Mouse (Mus musculus): ENCODE measurements around the gene Olfr918. TPM values are rescaled to one million over a fixed set of nuclear protein-coding genes. Genes with fewer than 3 reads are reported as not detected.

The Olfr918 gene
- total and polyA plus RNA-seq, 2 experiments from 2014 or later, result not detected

DNA sequence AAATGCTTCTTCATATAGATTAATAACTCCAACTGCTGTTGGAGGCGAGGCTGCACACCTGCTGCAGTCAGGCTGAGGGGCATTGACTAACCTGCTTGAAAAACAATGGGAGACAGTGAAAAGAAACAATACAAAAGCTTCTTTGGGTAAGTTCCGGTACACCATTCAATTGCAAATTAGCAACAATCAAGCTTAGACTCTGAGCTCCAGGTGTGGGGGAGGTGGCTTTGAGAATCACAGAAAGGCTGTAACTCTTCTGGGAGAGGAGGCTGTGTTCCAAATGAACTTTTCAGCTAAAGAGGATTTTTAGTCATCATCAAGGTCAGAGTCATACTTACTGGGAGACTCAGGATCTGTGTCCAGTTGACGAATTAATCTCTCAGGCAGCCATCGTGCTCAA is 42.0 kb downstream of the Olfr918 start:
- DNase-seq (no peak), ATAC-seq (no peak)
- Histone ChIP-seq H3K4me2 (ENCODE audit: low read depth) (no peak overlapping the region), H3K27ac (ENCODE audit: low read depth, low read length) (no peak overlapping the region), H3K36me3 (ENCODE audit: insufficient read depth) (no peaks in the 10 kb centered on the region), H3K9ac (no peak overlapping the region), H3K27me3 (ENCODE audit: insufficient read depth, low read length) (no peaks in the 10 kb centered on the region), H3K4me1 (ENCODE audit: insufficient read depth) (no peaks in the 10 kb centered on the region), H3K4me3 (ENCODE audit: low read depth, low read length) (no peak overlapping the region), H3K9me3 (ENCODE audit: low read length) (no peaks in the 10 kb centered on the region)
- TF ChIP-seq CTCF (IDR thresholded peaks at IDR 0.05; ENCODE audit: low read depth), result no peak
- WGBS, result 70% methylated on average over 4 of the region's 4 CpGs

Other genes with a start within 250 kb of the Olfr918 start
- gene Olfr901, start 245.1 kb downstream of the Olfr918 start, total RNA-seq (2014; rRNA removed), result not detected in 2 replicates
- not detected in 2 replicates for gene Olfr901, start 245.1 kb downstream of the Olfr918 start, polyA plus RNA-seq (2015; fragmentation: Nextera tagmentation; extraction: Ambion mirVana)
- gene Olfr902, start 226.9 kb downstream of the Olfr918 start, total RNA-seq (2014; rRNA removed), result not detected in 2 replicates
- gene Olfr902, start 226.9 kb downstream of the Olfr918 start, polyA plus RNA-seq (2015; fragmentation: Nextera tagmentation; extraction: Ambion mirVana), result not detected in 2 replicates
- not detected in 2 replicates for gene Olfr904, start 211.5 kb downstream of the Olfr918 start, total RNA-seq (2014; rRNA removed)
- not detected in 2 replicates for gene Olfr904, start 211.5 kb downstream of the Olfr918 start, polyA plus RNA-seq (2015; fragmentation: Nextera tagmentation; extraction: Ambion mirVana)
- gene Olfr905, start 203.5 kb downstream of the Olfr918 start, total RNA-seq (2014; rRNA removed), result not detected in 2 replicates
- gene Olfr905, start 203.5 kb downstream of the Olfr918 start, polyA plus RNA-seq (2015; fragmentation: Nextera tagmentation; extraction: Ambion mirVana), result not detected in 2 replicates
- not detected in 2 replicates for gene Olfr906, start 187.5 kb downstream of the Olfr918 start, total RNA-seq (2014; rRNA removed)
- gene Olfr906, start 187.5 kb downstream of the Olfr918 start, polyA plus RNA-seq (2015; fragmentation: Nextera tagmentation; extraction: Ambion mirVana), result not detected in 2 replicates
- not detected in 2 replicates for gene Olfr907, start 178.8 kb downstream of the Olfr918 start, total RNA-seq (2014; rRNA removed)
- gene Olfr907, start 178.8 kb downstream of the Olfr918 start, polyA plus RNA-seq (2015; fragmentation: Nextera tagmentation; extraction: Ambion mirVana), result not detected in 2 replicates
- not detected in 2 replicates for gene Olfr911-ps1, start 153.0 kb downstream of the Olfr918 start, total RNA-seq (2014; rRNA removed)
- gene Olfr911-ps1, start 153.0 kb downstream of the Olfr918 start, polyA plus RNA-seq (2015; fragmentation: Nextera tagmentation; extraction: Ambion mirVana), result not detected in 2 replicates
- gene Olfr910, start 136.8 kb downstream of the Olfr918 start, total RNA-seq (2014; rRNA removed), result not detected in 2 replicates
- gene Olfr910, start 136.8 kb downstream of the Olfr918 start, polyA plus RNA-seq (2015; fragmentation: Nextera tagmentation; extraction: Ambion mirVana), result not detected in 2 replicates
- not detected in 2 replicates for gene Olfr912, start 94.4 kb downstream of the Olfr918 start, total RNA-seq (2014; rRNA removed)
- not detected in 2 replicates for gene Olfr912, start 94.4 kb downstream of the Olfr918 start, polyA plus RNA-seq (2015; fragmentation: Nextera tagmentation; extraction: Ambion mirVana)
- gene Olfr913, start 81.8 kb downstream of the Olfr918 start, total RNA-seq (2014; rRNA removed), result not detected in 2 replicates
- not detected in 2 replicates for gene Olfr913, start 81.8 kb downstream of the Olfr918 start, polyA plus RNA-seq (2015; fragmentation: Nextera tagmentation; extraction: Ambion mirVana)
- not detected in 2 replicates for gene Olfr914, start 69.5 kb downstream of the Olfr918 start, total RNA-seq (2014; rRNA removed)
- gene Olfr914, start 69.5 kb downstream of the Olfr918 start, polyA plus RNA-seq (2015; fragmentation: Nextera tagmentation; extraction: Ambion mirVana), result not detected in 2 replicates
- gene Olfr916, start 14.7 kb downstream of the Olfr918 start, total RNA-seq (2014; rRNA removed), result not detected in 2 replicates
- not detected in 2 replicates for gene Olfr916, start 14.7 kb downstream of the Olfr918 start, polyA plus RNA-seq (2015; fragmentation: Nextera tagmentation; extraction: Ambion mirVana)
- gene Olfr917, start 8.8 kb downstream of the Olfr918 start, total RNA-seq (2014; rRNA removed), result not detected in 2 replicates
- gene Olfr917, start 8.8 kb downstream of the Olfr918 start, polyA plus RNA-seq (2015; fragmentation: Nextera tagmentation; extraction: Ambion mirVana), result not detected in 2 replicates
- not detected in 2 replicates for gene Olfr919, start 29.1 kb upstream of the Olfr918 start, total RNA-seq (2014; rRNA removed)
- gene Olfr919, start 29.1 kb upstream of the Olfr918 start, polyA plus RNA-seq (2015; fragmentation: Nextera tagmentation; extraction: Ambion mirVana), result not detected in 2 replicates
- gene Vwa5a, start 43.7 kb upstream of the Olfr918 start, total RNA-seq (2014; rRNA removed), result 6.5 and 7.9 TPM in 2 replicates
- 5.0 and 5.5 TPM in 2 replicates for gene Vwa5a, start 43.7 kb upstream of the Olfr918 start, polyA plus RNA-seq (2015; fragmentation: Nextera tagmentation; extraction: Ambion mirVana)
- gene Olfr920, start 77.7 kb upstream of the Olfr918 start, total RNA-seq (2014; rRNA removed), result under 0.01 and 0.14 TPM in 2 replicates
- gene Olfr920, start 77.7 kb upstream of the Olfr918 start, polyA plus RNA-seq (2015; fragmentation: Nextera tagmentation; extraction: Ambion mirVana), result not detected in 2 replicates
- gene Olfr921, start 98.5 kb upstream of the Olfr918 start, total RNA-seq (2014; rRNA removed), result not detected in 2 replicates
- not detected in 2 replicates for gene Olfr921, start 98.5 kb upstream of the Olfr918 start, polyA plus RNA-seq (2015; fragmentation: Nextera tagmentation; extraction: Ambion mirVana)
- gene Olfr922, start 140.0 kb upstream of the Olfr918 start, total RNA-seq (2014; rRNA removed), result not detected in 2 replicates
- not detected in 2 replicates for gene Olfr922, start 140.0 kb upstream of the Olfr918 start, polyA plus RNA-seq (2015; fragmentation: Nextera tagmentation; extraction: Ambion mirVana)
- not detected in 2 replicates for gene Olfr923, start 151.9 kb upstream of the Olfr918 start, total RNA-seq (2014; rRNA removed)
- gene Olfr923, start 151.9 kb upstream of the Olfr918 start, polyA plus RNA-seq (2015; fragmentation: Nextera tagmentation; extraction: Ambion mirVana), result not detected in 2 replicates
- not detected in 2 replicates for gene Olfr924, start 169.8 kb upstream of the Olfr918 start, total RNA-seq (2014; rRNA removed)
- not detected in 2 replicates for gene Olfr924, start 169.8 kb upstream of the Olfr918 start, polyA plus RNA-seq (2015; fragmentation: Nextera tagmentation; extraction: Ambion mirVana)
- not detected in 2 replicates for gene Olfr26, start 180.5 kb upstream of the Olfr918 start, total RNA-seq (2014; rRNA removed)
- gene Olfr26, start 180.5 kb upstream of the Olfr918 start, polyA plus RNA-seq (2015; fragmentation: Nextera tagmentation; extraction: Ambion mirVana), result not detected in 2 replicates
- gene Olfr926, start 202.5 kb upstream of the Olfr918 start, total RNA-seq (2014; rRNA removed), result not detected in 2 replicates
- gene Olfr926, start 202.5 kb upstream of the Olfr918 start, polyA plus RNA-seq (2015; fragmentation: Nextera tagmentation; extraction: Ambion mirVana), result not detected in 2 replicates